Mouse (Mus musculus) kidney, postnatal 10 days (tissue): Measurements from ENCODE around the gene Eif4e.
"Not testable (repeated sequence)": the region's sequence is repeated elsewhere in the genome, so short reads cannot be mapped to it uniquely, and the experiment has no call there.

Experiments used
- DNase-seq: peaks from one replicate; pipeline ENCODE4 v3.0.0; 2021; ENCODE audit warnings: mixed read lengths

Gene Eif4e

DNA sequence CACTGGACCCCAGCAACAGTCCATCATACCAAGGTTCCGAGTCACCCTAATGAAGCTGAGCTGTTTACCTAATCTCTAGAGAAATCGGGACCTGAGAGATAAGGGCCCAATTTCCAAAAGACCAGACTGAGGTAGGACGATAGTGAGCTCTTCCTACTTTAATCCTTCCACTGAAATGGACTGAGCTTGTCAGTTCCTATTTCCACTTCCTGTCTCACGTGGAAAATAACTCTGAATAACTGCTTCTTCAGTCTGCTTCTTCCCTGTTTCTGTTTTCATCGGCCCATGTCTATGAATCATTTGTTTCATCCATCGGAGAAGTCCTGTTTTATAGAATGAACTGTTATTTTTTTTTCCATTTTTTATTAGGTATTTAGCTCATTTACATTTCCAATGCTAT, 6.8 kb upstream of the Eif4e start:
- DNase-seq: no peak

DNA sequence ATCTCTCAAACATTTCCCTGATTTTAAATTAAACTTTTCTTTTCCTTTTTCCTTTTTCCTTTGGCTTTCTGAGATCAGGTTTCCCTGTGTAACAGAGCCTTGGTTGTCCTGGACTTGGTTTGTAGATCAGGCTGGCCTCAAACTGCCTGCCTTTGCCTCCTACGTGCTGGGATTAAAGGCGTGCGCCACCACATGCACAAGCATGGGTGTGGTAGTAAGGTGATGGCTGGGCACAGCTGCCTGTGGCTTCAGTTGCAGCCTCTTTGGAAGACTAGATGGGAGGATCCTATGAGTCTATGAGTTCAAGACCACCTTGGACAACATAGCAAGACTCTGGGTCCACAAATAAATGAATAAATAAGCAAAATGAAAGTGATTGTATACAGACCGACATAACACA, 2.0 kb upstream of the Eif4e start:
- DNase-seq: no peak

DNA sequence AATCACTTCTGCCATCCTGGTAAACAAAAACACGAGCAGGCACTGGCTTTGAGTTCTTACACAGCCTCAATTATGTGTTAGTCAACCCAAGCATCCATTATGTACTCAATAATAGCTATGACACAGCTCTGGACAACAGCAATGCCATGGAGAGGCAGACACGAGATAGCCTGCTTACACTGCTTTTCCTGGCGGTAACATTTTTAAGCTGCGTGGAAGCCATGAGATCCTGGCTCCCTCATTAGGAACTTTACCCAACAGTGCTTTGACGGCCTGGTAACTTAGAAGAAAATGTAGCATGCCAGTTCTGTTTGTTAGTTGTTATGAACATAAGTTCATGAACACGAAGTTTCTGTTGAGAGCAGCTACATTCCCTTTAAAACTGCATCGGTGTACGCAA, 485 bp upstream of the Eif4e start:
- no peak for DNase-seq

DNA sequence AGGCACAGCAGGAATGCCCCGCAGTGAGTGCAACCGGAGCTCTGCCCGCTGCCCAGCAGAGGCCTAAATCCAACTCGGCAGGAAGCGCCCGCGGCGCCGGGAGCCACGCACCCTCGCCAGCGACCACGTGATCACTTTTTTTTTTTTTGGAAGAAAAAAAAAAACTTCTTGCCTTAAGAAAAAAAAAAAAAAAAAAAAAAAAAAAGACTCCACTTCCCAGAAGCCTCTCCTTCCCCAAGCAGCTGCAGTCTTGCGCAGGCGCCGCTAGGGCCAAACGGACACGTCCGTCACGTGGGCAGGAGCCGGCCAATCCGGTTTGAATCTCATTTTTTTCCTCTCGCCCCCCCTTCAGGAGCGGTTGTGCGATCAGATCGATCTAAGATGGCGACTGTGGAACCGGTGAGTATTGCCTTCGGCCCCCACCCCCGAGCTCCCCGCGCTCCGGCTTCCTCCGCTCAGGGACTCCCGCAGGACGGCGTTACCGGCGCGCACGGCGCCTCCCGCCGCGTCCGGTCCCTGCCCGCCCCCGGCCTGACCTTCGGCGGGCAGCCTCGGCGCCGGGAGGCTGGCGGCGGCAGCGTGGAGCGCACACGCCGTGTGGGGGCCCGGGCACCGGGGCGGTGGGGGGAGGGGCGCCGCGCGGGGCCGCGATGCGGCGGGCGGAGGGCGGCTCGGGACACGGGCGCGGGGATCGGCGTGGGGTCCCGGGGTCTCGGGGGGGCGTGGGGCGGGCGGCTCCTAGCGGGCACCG, 1.1 kb downstream of the Eif4e start:
- DNase-seq: peak; percentile 98

DNA sequence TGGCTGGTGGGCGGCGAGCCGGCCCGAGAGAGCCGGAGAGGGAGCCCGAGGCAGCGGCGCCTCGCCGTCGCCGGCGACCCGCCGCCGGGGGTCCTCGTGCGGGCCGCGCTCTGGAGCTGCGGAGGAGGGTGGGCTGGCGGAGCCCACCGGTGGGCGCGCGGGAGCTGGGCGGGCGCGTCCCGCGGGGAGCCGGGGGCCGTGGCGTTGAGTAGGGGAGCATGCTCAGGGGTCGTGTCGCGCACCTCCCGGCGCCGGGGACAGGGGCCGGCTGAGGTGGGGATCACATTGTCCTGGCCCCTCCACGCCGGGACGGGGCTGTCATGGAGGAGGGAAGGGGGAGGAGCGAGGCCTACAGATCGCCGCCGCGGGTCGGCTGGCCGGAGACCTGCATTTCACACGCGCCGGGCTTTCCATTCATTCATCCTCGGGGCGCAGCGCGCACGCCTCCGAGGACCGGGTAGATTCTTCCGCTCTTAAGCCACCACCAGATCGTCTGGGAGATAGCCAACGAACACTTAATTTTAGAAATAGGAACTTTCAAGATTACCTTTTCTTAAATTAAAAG, 1.8 kb downstream of the Eif4e start:
- DNase-seq: peak; percentile 85

DNA sequence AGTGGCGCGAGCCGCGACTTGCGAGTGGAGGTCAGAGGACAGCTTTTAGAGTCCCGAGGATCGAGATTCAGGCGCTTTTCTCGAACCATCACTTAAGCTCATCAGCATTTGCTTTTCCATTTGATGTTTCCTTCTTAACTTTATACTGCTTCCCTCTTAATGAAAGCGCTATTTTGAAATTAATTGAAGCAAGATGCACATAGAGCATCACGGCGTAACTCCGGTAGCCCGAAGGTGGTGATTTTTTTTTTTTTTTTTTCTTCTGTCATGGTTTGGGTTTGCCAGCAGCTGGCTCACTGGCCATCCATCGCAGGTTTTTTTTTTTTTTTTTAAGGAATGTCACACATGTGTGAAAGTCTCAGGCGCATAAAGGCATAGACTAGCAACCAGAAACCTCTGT, 2.3 kb downstream of the Eif4e start:
- DNase-seq: no peak

DNA sequence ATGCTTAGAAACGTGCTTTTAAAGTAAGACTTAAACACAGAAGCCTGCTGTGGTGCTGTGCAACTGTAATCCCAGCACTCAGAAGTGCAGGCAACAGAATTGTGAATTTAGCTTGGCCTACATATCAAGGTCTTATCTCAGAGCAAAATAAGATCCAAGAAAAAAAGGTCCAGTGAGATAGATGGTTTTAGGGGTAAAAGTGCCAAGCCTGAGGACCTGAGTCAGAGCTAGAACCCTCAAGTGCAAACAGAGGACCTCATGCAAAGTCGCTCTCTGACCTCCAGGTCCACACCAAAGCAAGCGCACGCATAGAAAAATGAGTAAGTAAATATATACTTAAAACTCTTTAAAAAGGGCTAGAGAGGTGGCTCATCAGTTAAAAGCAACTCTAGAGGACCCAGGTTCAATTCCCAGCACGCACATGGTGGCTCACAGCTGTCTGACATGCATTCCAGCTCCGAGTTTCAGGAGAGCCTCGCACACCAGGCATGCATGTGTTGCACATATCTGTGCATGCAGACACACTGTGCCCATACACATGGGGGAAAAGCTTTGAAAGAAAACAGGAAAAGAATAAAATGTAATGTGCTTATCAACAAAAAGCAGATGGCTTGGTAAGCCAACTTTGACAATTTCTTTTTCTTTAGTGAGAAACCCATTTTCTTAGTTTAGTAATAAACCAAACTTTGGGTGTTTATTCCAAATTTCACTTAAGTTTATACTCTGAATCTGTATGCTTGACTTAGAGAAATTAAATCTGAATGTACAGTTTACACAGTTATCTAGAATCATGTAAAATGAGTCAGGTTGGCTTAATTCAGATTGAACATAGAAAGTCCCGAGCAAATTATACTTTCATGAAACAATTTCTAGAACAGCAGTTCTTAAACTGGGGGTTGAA, 4.8 kb downstream of the Eif4e start:
- no peak for DNase-seq

DNA sequence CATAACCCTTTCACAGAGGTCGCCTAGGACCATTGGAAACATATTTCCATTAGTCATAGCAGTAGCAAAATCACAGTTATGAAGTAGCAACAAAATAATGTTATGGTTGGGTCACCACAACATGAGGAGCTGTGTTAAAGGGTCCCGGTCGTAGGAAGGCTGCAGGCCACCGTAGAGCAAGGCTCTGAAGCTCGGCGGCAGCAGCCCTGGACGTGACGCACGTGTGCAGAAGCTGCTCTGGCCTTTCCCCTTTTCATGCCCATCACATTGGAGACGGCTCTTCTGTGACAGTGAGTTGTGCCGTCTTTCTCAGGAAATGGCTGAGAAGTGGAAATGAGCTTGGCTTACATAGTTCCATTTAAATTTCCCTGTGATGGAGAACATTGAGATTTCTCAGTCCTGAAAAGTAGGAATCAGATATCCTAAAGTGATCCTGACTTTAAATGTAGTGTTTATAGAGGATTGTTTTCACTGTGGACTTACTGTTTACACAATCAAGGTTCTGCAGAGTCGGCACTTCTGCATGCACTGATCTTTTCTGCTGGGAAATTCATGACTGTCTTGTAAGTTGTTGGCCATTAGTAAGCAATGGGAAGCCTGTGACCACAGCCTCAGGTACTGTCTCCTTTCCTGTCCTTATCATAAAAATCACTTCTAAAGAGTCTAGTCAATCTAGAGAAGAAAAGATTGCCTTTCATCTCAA, 5.7 kb downstream of the Eif4e start:
- no peak for DNase-seq

DNA sequence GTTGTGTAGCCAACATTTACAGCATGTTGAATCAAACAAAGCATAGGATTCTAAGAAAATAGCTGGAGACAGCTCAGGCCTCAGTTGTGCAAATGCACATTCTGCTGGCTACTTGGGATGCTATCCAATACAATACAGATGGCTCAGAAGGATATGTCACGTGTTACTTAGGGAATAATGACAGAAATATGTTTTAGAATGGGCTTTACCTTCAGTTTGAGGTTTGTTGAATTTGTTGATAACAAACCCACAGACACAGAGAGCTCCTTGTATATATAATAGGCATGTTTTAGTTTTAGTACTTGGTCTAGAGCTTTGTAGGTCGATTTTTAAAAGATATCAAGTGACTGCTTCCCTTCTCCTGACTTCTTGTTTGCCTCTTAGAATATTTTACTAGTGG, 6.8 kb downstream of the Eif4e start:
- no peak for DNase-seq

DNA sequence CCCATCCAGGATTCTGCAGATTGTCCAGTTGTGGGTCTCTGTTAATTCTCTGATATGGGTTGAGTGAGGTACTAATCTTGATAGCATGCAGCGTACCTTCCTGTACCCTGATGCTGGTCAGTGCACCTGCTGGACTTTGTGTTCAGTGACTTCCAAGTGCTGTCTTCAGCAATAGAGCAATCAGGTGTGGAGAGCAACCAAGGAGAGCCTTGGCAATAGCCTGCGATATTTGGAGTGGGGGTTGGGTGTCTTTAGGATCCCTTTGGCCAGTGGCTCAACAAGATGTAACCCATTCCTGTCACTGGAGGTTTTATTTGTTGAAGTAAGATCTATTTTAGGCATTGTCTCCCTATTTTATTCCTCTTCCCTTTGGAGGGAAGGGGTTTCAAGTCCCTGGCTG, 10.1 kb downstream of the Eif4e start:
- no peak for DNase-seq

DNA sequence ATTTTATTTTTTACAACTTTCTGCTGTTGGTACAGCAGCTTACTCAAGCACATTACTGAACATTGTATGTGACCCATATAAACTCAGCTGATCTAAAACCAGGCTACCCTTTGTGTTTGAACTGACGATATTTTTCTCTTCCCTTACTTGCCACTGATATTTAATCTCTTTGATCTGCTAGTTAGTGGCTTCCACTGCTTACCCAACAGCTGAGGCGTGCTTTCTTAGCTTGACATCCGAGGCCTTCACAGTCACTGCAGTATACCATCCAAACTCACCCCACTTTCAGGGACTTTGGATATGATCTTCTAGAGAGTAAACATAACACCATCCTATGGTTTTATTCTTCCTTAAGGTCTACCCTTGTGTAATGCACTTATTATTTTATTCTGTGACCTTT, 16.6 kb downstream of the Eif4e start:
- no peak for DNase-seq

DNA sequence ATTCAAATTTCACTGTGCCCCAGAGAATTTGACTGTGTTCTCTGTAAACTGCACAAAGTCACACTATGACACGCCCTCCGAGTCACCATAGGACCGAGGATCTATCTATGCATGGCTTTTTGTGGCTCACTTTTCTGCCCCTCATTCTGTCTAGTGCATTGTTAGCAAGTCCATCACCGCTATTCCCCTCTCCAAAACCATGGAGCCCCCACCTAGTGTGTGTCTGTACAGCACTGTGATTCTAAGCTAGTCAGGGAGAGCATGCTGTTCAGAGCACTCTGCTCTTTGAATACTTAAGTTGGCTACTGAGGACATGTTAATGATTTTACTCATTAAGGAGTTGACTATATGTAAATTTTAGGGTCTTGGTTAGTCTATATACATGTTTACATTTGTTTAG, 18.1 kb downstream of the Eif4e start:
- no peak for DNase-seq

DNA sequence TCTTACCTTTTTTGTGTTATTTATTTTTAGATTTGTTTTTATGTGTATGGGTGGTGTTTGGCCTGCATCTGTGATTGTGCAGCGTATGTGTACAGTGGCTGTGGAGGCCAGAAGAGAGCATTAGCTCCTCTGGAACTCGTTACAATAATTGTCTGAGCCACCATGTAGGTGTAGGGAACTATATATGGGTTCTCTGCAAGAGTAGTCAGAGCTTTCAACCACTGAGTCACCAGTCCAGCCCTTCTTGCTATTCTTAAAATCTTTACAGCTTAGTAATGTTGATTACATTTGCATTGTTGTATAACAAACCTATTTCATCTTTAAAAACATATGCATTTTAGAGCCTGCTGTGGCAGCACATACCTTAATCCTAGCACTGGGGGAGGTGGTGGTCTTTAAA, 20.7 kb downstream of the Eif4e start:
- no peak for DNase-seq

DNA sequence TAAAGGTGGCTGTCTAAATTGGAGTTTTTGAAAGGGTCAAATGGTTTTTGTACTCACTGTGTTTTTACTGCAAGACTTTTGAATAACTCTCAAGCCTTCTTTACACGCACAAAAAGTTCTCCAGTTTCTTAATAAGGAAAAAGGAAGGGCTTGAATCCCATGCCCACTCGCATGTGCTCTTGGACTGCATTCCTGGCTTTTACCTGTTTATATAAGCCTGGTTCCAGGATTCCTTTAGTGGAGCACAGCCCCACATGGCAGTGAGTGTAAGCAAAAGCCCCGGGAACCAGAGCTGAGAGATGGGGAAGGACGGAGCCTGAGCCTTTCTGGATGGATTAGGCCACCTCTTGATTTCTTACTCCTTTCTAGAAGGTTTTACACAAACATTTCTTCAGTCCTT, 23.1 kb downstream of the Eif4e start:
- DNase-seq: no peak

DNA sequence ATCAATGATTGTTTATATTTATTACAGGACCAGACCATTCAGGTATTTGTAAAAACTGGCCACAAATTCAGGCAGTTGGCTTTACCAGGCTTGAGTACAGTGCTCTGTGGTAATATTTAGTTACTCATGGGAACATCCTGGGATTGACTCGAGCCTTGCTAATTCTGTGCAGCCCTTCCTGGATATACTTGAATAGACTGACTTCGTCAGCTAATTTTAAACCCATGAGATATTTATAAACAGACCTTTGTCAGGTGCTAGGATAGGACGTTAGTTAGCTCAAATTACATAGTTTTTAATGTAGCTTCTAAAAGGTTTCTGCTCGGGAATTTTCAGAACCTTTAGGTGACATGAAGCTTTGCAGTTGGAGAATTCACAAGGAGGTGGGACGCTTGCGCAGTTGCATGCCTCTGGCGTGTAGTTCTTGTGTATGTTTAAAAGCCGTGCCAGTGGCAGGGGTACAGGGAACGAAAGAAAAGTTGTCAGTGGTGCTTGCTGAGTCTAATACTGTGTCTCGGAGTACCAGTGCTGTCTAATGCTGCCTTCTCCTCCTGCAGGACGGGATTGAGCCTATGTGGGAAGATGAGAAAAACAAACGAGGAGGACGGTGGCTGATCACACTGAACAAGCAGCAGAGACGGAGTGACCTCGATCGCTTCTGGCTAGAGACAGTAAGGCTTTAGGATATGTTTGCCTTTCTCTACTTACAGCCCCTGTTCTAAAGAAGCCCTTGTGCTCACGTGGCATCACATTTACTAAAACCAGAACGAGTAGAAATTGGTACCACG, 24.6 kb downstream of the Eif4e start:
- no peak for DNase-seq

DNA sequence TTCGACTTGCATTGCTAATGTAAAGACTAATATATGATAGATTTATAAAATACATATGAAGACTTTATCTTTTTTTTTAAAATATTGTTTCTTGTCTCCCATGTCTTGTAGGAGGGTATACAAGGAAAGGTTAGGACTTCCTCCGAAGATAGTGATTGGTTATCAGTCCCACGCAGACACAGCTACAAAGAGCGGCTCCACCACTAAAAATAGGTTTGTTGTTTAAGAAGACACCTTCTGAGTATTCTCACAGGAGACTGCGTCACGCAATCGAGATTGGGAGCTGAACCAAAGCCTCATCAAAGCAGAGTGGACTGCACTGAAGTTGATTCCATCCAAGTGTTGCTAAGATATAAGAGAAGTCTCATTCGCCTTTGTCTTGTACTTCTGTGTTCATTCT, 29.3 kb downstream of the Eif4e start:
- not testable (repeated sequence) for DNase-seq

DNA sequence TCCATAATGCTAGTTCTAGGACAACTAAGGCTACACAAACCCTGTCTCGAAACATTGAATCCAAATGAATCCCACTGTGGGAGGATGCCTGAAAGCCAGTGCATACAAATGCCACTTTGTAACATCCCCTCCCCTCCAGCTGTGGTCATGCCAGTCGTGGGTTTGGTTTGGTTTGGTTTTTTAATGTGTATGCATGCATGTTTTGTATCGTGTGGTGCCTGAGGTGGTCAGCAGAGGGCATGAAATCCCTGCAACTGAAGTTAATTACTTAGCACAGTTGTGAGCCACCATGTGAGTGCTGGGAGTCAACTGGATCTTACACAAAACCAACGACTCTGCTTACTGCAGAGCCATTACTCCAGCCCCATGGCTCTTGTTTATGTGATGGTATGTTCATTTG, 32.5 kb downstream of the Eif4e start:
- peak; percentile 29 for DNase-seq

DNA sequence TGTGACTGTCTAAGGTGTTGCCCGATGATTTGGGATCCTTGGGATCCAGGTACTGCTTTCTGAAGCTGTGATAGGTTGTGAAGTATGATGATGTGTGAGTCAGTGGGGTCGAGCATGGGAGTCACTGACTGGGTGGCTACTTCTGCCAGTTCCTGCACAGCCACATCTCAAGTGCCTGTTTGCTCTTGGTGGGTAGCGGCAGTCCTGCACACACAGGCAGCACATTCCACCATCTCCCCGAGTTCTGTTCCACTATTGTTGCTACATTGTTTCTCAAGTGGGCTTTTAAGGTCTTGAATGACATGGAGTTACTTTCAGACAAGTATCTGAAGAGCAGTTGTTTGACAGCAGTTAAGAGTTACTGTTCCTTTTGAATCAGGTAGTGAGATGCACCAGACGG, 34.3 kb downstream of the Eif4e start:
- no peak for DNase-seq

DNA sequence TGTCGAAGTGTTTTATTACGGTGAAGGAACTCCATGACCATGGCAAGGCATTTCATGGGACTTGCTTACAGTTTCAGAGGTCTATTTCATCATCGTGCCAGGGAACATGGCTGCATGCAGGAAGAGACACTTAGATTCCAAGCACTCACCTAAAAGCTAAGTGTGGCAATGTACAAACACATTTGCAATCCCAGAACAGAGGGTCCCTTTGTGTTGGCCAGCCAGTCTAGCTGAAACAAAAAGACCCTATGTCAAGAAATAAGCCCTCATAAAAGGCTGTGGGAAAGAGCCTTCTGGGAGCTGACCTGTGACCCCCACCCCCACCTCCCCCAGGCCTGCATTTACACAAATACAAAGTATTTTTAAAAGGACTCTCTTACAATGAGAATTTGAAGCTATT, 34.9 kb downstream of the Eif4e start:
- DNase-seq: no peak

DNA sequence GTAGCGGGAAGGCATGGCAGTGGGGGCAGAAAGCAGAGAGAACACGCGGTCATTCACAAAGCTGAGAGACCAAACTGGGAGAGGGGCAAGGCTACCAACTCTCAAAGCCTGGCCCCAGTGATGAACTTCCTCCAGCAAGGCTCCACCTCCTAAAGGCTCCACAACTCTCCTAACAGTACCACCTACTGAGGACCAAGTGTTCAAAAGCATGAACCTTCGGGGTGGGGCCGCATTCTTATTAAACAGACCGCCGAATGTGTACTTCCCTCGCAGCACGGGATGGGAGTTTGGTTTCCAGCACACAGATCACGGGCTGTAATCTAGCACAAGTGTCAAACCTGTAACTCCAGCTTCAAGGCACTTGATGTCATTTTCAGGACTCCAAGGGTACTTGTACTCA, 52.9 kb downstream of the Eif4e start:
- DNase-seq: no peak

DNA sequence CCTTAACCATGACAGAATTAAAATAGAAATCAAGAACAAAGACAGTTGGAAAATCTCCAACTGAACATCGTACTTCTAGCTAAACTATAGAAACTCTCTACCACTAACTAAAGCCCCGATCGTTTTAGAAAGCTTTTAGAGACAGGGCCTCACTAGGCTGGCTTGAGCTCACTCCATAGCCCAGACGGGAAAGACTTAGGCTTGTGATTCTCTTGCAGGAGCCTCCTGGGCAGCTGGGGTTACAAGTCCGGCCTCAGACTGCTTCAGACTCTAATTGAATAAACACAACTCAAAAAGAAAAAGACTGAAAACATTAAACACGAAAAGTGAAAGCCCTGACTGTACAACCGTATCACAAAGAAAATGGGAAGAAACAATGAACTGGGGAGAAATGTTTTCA, 60.2 kb downstream of the Eif4e start:
- DNase-seq: no peak

DNA sequence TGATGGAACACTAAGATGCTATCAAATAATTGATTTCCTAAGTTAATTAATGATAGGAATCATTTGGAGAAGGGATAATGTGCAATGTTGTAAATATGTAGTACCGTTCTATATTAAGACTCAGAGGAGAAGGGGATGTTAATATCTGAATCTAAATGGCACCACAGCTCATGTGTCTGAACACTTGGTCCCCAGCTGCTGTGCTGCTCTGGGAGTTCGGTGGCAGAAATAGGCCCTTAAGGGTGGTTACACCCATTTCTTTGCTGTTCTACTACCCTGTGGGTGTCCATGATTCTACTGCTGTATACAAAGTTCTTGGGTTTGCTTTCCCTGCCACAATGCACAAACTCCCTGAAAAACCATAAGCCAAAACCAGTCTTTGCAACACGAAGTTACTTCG, 61.2 kb downstream of the Eif4e start:
- DNase-seq: no peak

DNA sequence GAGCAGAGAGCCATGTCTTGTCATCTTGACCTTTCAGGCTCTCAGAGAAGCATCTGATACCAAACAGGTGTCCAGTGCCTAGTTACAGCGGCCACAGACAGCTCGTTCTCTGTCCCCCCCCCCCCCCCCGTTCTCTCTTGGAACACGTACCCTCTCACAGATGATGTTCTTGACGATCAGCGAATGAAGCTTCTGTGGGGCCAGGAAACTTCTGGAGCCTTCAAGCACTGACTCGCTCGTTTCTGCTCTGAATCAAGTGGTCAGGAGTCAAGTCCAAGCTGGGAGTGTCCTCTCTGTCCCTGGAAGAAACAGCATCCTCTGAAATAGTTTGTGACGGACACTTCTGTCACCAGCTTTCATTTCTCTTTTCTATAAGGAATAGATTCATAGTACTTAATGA, 62.0 kb downstream of the Eif4e start:
- DNase-seq: no peak
